Mouse (Mus musculus) forebrain, embryonic 13.5 days (tissue): ENCODE results near the gene Lrch3. TPM values are rescaled to one million over a fixed set of nuclear protein-coding genes. Genes with fewer than 3 reads are reported as not detected.

ENCODE experiments used
- ATAC-seq: fragments of 200-750 bp; cut with Nextera tagmentation; 2 replicates; pipeline ENCODE4 v1.8.0; 2017
- H3K27ac ChIP-seq: fragments of 300-500 bp; sonication (generic); 2 replicates; pipeline ENCODE4 v1.5.1; 2015; ENCODE audit warnings: inconsistent platforms, mild to moderate bottlenecking, moderate library complexity
- H3K27me3 ChIP-seq: fragments of 300-500 bp; sonication (generic); 2 replicates; pipeline ENCODE4 v1.6.1; 2015; ENCODE audit warnings: mild to moderate bottlenecking, inconsistent platforms
- H3K36me3 ChIP-seq: fragments of 300-500 bp; sonication (generic); 2 replicates; pipeline ENCODE4 v1.6.1; 2015; ENCODE audit warnings: mild to moderate bottlenecking, inconsistent platforms; ENCODE audit not compliant: poor library complexity, severe bottlenecking
- H3K4me1 ChIP-seq: fragments of 300-500 bp; sonication (generic); 2 replicates; pipeline ENCODE4 v1.6.1; 2015; ENCODE audit warnings: inconsistent platforms
- H3K4me2 ChIP-seq: fragments of 300-500 bp; sonication (generic); 2 replicates; pipeline ENCODE4 v1.6.1; 2015; ENCODE audit warnings: inconsistent platforms, mild to moderate bottlenecking, moderate library complexity
- H3K4me3 ChIP-seq: fragments of 300-500 bp; sonication (generic); 2 replicates; pipeline ENCODE4 v1.5.1; 2015; ENCODE audit warnings: mild to moderate bottlenecking, inconsistent platforms
- H3K9ac ChIP-seq: fragments of 300-500 bp; sonication (generic); 2 replicates; pipeline ENCODE4 v1.6.1; 2015; ENCODE audit warnings: mild to moderate bottlenecking, inconsistent platforms
- H3K9me3 ChIP-seq: fragments of 300-500 bp; sonication (generic); replicated peaks from 2 replicates; pipeline ENCODE4 v1.6.1; 2016; ENCODE audit warnings: inconsistent platforms
- WGBS: fragments of 180-500 bp; shearing (Covaris S2); methylation state at CpG from one replicate; pipeline ENCODE4 v1.1.7; 2015; 5-methylcytosine and 5-hydroxymethylcytosine counted together
- polyA plus RNA-seq: library from polyadenylated mRNA; unstranded; fragments of >200 nt; fragmentation: Nextera tagmentation; extraction: Ambion mirVana; gene quantifications from 2 replicates; pipeline ENCODE4 v1.2.1, GENCODE M21; 2015

Lrch3 gene
- polyA plus RNA-seq, 1 experiment from 2014 or later: 39.9 TPM

DNA sequence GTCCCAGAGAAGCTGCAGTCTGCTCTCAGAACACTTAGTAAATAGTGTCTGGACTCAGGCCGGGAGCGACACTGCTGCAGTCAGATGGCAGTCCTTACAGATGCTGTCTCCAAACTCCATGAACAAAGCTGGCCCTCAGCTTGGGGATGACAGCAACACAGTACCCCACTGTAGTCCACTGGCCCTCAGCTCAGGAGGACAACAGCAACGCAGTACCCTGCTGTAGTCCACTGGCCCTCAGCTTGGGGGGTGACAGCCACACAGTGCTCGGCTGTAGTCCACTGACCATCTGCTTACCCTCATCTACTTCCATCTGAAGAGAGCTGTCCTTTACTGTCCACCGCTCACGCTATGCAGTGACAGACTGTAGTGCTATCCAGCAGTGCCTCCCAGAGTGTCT, 96.3 kb downstream of the Lrch3 start:
- H3K4me3 ChIP-seq: no peak overlapping the region
- no peak for ATAC-seq
- 87% methylated on average over 6 of the region's 6 CpGs for WGBS
- H3K9ac ChIP-seq: no peak overlapping the region
- H3K4me2 ChIP-seq: no peak overlapping the region
- H3K4me1 ChIP-seq: peaks cover 12% of the 10 kb centered on the region
- no peak overlapping the region for H3K27ac ChIP-seq
- no peaks in the 10 kb centered on the region for H3K9me3 ChIP-seq
- no peaks in the 10 kb centered on the region for H3K27me3 ChIP-seq
- peaks cover 79% of the 10 kb centered on the region for H3K36me3 ChIP-seq

DNA sequence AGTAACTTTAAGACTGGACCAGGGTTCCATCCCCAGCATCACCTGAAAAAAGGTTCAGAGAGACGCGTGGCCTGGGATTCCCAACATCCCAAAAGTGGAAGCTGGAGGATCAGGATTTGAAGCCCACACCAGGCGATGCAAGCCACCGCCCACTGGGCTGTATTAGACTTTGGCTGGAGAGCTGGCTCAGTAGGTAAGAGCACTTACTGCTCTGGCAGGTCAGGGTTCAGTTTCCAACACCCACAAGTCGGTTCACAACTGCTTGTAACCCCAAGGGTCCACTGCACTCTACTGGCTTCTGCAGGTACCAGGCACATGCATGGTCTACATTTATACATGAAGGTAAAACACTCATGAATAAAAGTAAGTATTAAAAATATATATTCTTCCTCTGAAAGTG, 99.9 kb downstream of the Lrch3 start:
- Histone ChIP-seq H3K4me2 (no peak overlapping the region), H3K9me3 (no peaks in the 10 kb centered on the region), H3K36me3 (peaks cover 69% of the 10 kb centered on the region), H3K9ac (no peak overlapping the region), H3K4me3 (no peak overlapping the region), H3K27me3 (no peaks in the 10 kb centered on the region), H3K27ac (no peak overlapping the region), H3K4me1 (no peaks in the 10 kb centered on the region)
- 94% methylated on average over 5 of the region's 5 CpGs for WGBS
- ATAC-seq: no peak

DNA sequence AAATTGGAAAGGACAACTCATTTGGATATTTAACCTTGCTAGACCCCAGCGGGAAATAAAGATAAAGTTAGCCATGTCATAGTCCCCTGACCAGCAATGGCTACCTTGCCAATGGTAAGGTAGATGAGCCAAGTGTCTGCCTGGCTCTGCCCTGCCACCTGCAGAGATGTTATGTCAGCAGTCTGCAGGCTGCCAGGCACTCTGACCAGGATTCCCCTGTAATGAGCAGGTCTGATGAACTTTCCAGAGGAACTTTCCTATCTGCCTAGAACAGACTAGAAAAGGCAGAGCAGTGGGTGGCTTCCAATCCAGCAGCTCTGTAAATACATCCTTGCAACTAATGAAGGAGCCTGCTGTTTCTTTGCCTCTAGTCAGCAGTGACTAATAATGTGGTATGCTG, 101.0 kb downstream of the Lrch3 start:
- H3K9me3 ChIP-seq: no peaks in the 10 kb centered on the region
- no peaks in the 10 kb centered on the region for H3K4me1 ChIP-seq
- H3K27ac ChIP-seq: no peak overlapping the region
- no peaks in the 10 kb centered on the region for H3K27me3 ChIP-seq
- no peak for ATAC-seq
- peaks cover 58% of the 10 kb centered on the region for H3K36me3 ChIP-seq
- H3K4me2 ChIP-seq: no peak overlapping the region
- H3K4me3 ChIP-seq: no peak overlapping the region
- H3K9ac ChIP-seq: no peak overlapping the region
- 92% methylated on average over 1 of the region's 1 CpGs for WGBS

DNA sequence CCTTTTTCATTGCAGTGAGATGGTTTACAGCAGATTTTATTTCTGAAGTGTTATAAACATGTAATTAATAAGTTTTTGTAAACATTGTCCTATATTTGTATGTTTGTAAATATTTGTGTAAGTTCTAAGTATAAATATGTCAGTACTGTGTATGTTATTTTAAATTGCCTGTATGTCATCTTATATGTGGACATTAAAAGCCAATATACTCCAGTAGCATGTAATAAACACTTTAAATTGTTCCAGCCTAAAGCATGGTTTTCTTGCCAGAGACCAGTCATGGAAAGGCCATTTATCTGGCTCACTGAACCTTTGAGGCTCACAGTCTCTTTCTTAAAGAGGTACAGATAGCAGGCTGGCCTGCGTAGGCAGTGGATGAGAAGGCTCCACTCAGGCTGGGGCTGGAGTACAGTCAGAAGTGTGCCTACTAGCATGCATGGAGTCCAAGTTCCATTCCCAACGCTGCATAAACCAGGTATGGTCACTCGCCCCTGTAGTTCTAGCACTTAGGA, 101.6 kb downstream of the Lrch3 start:
- H3K9ac ChIP-seq: no peak overlapping the region
- H3K27ac ChIP-seq: no peak overlapping the region
- H3K4me1 ChIP-seq: no peaks in the 10 kb centered on the region
- H3K4me3 ChIP-seq: no peak overlapping the region
- 93% methylated on average over 3 of the region's 3 CpGs for WGBS
- peaks cover 53% of the 10 kb centered on the region for H3K36me3 ChIP-seq
- no peaks in the 10 kb centered on the region for H3K9me3 ChIP-seq
- H3K27me3 ChIP-seq: no peaks in the 10 kb centered on the region
- H3K4me2 ChIP-seq: no peak overlapping the region
- no peak for ATAC-seq

DNA sequence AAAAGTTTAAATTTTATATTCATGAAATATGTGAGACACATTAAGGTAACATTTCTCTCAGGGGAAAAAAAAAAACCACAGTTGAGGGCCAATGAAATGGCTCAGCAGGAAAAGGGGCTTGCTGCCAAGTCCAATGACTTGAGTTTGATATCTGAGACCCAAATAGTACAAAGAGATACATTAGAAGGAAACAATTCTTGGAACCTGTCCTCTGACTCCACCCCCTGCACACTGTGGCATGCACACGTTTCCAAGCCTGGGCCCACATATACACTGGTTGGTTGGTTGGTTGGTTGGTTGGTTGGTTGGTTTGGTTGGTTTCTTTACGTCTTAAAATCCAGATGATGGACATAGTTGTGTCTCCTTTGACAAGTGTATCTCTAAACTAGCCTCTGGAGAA, 102.1 kb downstream of the Lrch3 start:
- Histone ChIP-seq H3K27me3 (no peaks in the 10 kb centered on the region), H3K36me3 (peaks cover 47% of the 10 kb centered on the region), H3K4me1 (no peaks in the 10 kb centered on the region), H3K9me3 (no peaks in the 10 kb centered on the region), H3K27ac (no peak overlapping the region), H3K9ac (no peak overlapping the region), H3K4me2 (no peak overlapping the region), H3K4me3 (no peak overlapping the region)
- 85% methylated on average over 2 of the region's 2 CpGs for WGBS
- ATAC-seq: no peak

DNA sequence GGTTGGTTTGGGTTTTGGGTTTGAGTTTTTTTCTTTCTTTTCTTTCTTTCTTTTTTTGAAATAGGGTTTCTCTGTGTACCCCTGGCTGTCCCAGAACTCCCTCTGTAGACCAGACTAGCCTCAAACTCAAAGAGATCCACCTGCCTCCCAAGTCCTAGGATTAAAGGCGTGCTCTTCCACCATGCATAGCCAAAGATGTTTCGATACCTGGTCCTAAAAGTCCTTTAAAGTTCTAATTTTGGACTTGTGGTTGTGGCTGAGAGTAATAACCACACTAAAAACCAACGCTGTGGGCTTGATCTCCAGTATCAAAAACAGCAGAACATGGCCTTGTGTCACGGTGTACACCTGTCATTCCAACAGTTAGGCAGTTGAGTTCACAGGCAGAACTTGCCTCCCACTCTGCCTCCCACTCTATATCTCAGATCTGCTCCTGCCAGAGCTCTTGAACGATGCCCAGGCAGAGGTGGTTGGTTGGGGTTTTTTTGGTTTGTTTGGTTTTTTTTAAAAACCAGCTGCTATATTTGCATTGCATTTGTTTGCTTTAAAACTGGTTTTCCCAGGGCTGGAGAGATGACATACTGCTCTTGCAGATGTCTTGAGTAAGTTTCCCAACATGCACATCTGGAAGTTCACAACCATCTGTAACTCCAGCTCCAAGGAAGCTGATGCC, 103.9 kb downstream of the Lrch3 start:
- no peaks in the 10 kb centered on the region for H3K9me3 ChIP-seq
- no peaks in the 10 kb centered on the region for H3K27me3 ChIP-seq
- 91% methylated on average over 5 of the region's 5 CpGs for WGBS
- H3K9ac ChIP-seq: no peak overlapping the region
- H3K4me3 ChIP-seq: no peak overlapping the region
- H3K4me1 ChIP-seq: no peaks in the 10 kb centered on the region
- no peak overlapping the region for H3K4me2 ChIP-seq
- no peak for ATAC-seq
- peaks cover 38% of the 10 kb centered on the region for H3K36me3 ChIP-seq
- H3K27ac ChIP-seq: no peak overlapping the region

DNA sequence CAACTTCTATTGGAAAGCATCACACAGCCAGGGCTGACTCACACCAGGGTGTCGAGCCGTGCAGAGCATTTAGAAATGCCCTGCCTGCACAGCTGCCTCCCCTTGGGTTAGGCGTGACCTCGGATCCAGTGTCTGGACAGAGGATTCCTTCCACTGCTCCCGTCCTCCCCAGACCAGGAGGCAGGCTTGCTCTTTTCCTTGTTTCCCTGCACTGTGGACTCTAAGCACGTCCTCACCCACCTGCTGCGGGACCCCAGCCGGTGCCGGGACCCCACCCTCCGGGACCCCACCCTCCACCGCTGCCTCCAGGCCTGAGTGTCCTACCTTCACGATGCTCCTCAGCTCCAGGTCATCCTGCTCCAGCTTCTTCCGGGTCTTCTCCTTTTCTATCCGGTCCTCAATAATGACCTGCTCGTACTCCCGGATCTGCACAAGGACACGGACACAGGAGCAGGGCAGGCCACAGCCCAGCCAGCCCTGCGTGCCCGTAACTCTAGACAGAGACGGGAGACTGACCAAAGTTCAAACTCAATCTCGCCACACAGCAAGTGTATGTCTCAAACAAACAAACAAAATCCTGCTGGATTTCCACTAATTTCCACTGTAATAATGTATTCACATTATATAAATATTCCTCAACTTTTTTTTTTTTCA, 105.3 kb downstream of the Lrch3 start:
- no peak overlapping the region for H3K9ac ChIP-seq
- H3K4me1 ChIP-seq: peaks cover 1% of the 10 kb centered on the region; the same call in 1 of the 2 replicates
- no peak for ATAC-seq
- no peaks in the 10 kb centered on the region for H3K9me3 ChIP-seq
- H3K4me2 ChIP-seq: no peak overlapping the region
- H3K36me3 ChIP-seq: peaks cover 25% of the 10 kb centered on the region
- no peak overlapping the region for H3K4me3 ChIP-seq
- no peak overlapping the region for H3K27ac ChIP-seq
- WGBS: 82% methylated on average over 21 of the region's 21 CpGs
- no peaks in the 10 kb centered on the region for H3K27me3 ChIP-seq

DNA sequence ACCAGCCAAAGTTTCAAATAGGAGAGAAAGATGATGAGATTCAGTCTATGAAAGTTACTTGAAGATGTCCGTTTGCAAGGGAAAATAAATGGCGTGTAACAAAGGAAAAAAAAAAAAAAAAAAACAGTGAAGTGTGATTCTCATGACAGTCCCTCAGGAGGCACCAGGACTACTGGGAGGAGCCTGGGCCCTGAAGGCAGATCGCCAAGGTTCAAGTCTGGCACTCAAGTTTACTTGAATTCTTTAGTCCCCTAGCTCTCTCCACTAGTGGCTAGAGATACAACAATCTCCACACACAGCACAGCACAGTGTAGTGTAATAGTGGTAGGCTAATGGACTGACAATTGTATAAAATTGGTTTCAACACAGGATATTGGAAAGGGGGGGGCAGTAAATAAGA, 107.5 kb downstream of the Lrch3 start:
- Histone ChIP-seq H3K27me3 (no peaks in the 10 kb centered on the region), H3K36me3 (peaks cover 8% of the 10 kb centered on the region; the same call in 1 of the 2 replicates), H3K4me2 (no peak overlapping the region), H3K27ac (no peak overlapping the region), H3K9ac (no peak overlapping the region), H3K4me3 (no peak overlapping the region), H3K4me1 (peaks cover 11% of the 10 kb centered on the region; the same call in 1 of the 2 replicates), H3K9me3 (no peaks in the 10 kb centered on the region)
- ATAC-seq: no peak
- 82% methylated on average over 3 of the region's 3 CpGs for WGBS

DNA sequence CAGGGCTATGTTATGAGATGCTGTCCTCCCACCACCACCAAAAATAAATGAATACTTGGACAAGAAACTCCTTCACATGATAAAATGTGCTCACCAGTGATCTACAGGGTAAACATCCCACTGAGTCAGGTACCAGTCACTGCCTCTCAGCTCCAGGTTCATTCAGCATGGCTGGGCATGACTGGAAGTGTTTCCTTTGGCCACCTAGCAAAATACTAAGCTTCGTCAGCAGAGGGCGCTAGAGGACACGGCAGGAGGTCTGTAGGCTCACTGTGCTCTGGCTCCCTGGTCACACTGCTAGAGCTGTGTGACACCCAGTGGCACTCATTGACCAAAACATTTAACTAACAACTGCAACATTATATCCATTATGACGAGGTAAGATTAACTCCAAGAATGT, 109.8 kb downstream of the Lrch3 start:
- Histone ChIP-seq H3K36me3 (no peaks in the 10 kb centered on the region), H3K9me3 (no peaks in the 10 kb centered on the region), H3K4me2 (no peak overlapping the region), H3K4me3 (no peak overlapping the region), H3K27ac (no peak overlapping the region), H3K4me1 (peaks cover 11% of the 10 kb centered on the region; the same call in 1 of the 2 replicates), H3K27me3 (no peaks in the 10 kb centered on the region), H3K9ac (no peak overlapping the region)
- WGBS: 6% methylated on average over 4 of the region's 4 CpGs
- peak; percentile 50; the same call in 1 of the 2 replicates for ATAC-seq

DNA sequence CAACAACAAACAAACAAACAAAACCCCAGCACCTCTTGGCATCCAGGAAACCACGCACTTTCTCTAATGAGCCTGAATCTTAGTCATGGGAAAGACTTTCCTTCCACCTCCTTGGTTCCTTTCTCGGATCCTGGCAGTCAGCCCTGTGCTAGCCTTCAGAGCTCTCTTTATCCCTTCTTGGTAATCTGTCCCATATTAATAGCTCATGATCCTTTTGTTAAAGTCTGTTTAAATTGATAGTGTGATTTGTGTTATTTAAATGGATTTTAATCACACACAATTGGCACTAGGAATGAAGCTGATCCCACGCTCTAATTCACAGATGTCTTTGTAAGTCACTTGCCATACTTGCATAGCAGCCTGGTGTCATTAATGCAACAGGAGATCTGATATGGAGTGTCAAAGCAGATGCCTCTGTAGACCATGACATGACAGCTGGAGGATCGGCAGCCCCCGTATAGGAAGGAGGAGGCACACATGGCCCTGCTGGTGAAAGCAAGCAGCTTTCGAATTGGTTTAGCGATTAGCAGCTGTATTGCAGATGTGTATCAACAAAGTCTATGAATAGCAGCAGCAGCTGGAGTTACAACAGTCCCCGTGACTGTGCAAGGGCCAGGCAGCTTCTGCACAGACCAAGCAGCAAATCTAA, 110.7 kb downstream of the Lrch3 start:
- H3K9ac ChIP-seq: no peak overlapping the region
- peaks cover 11% of the 10 kb centered on the region; the same call in 1 of the 2 replicates for H3K4me1 ChIP-seq
- H3K4me2 ChIP-seq: no peak overlapping the region
- no peak overlapping the region for H3K4me3 ChIP-seq
- WGBS: 58% methylated on average over 8 of the region's 8 CpGs
- no peak overlapping the region for H3K27ac ChIP-seq
- peak; percentile 58 for ATAC-seq
- no peaks in the 10 kb centered on the region for H3K9me3 ChIP-seq
- no peaks in the 10 kb centered on the region for H3K27me3 ChIP-seq
- H3K36me3 ChIP-seq: no peaks in the 10 kb centered on the region

DNA sequence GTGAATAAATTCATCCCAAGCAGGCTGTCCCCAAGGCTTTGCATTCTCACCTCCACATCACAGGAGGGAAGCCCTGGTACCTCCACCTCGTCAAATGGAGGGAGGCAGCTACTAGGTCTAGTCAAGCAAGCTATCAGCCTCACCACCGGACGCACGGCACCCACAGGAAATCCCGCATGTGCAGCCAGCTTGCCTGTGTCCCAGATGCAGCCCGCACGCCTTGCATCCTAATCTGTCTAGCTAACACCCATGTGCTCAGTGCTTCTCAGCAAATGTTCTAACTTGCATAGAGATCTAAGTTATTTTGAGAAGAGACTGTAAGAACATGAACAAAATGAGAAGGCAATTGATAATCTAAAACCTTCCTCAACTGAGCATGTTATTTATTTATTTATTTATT, 112.5 kb downstream of the Lrch3 start:
- H3K4me1 ChIP-seq: peaks cover 11% of the 10 kb centered on the region; the same call in 1 of the 2 replicates
- no peak overlapping the region for H3K27ac ChIP-seq
- H3K4me3 ChIP-seq: no peak overlapping the region
- H3K9ac ChIP-seq: no peak overlapping the region
- H3K4me2 ChIP-seq: no peak overlapping the region
- no peak for ATAC-seq
- WGBS: 93% methylated on average over 7 of the region's 7 CpGs
- H3K9me3 ChIP-seq: no peaks in the 10 kb centered on the region
- H3K27me3 ChIP-seq: no peaks in the 10 kb centered on the region
- no peaks in the 10 kb centered on the region for H3K36me3 ChIP-seq

DNA sequence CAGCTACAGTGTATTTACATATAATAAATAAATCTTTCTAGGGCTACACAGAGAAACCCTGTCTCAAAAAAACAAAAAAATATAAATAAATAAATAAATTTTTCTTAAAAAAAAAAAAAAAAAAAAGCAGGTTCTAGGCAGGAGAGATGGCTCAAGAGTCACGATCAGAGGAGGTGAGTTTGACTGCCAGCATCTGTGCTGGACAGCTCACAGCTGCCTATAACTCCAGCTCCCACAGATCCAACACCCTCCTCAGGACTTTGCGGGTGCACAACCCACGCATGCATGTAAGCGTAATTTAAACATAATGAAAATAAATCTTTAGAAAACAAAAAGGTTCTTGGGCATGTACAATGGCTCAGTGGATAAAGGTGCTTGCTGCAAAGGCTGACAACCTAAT, 122.1 kb downstream of the Lrch3 start:
- WGBS: 88% methylated on average over 4 of the region's 4 CpGs

More for the DNA sequence above, 122.1 kb downstream of the Lrch3 start:
- no peak overlapping the region for H3K9ac ChIP-seq
- H3K27me3 ChIP-seq: no peaks in the 10 kb centered on the region
- H3K4me1 ChIP-seq: no peaks in the 10 kb centered on the region
- H3K4me3 ChIP-seq: no peak overlapping the region
- no peak overlapping the region for H3K4me2 ChIP-seq
- H3K36me3 ChIP-seq: no peaks in the 10 kb centered on the region
- no peak for ATAC-seq
- H3K9me3 ChIP-seq: no peaks in the 10 kb centered on the region
- no peak overlapping the region for H3K27ac ChIP-seq
